ENCODE assay signal across 18 mouse cellular contexts in genomic region chr13:44171639-44172038, GRCm38 (mm10).
"Had no signal": no experiment of that assay in that cellular context is flagged by ENCODE, and none has a peak within 500 bp of the region (broad histone marks: within the 10 kb centered on the region; RNA-seq: fewer than 3 reads in every experiment).

No protein-coding gene starts in this region.

- ATAC-seq: liver, embryonic 12.5 days had no signal

- H3K36me3 ChIP-seq: kidney, embryonic 15.5 days; limb, embryonic 10.5 days; limb, embryonic 13.5 days; liver, embryonic 12.5 days; liver, embryonic 15.5 days; lung, embryonic 15.5 days; midbrain, embryonic 10.5 days; stomach, embryonic 15.5 days had no signal

- H3K27me3 ChIP-seq: kidney, embryonic 15.5 days; limb, embryonic 13.5 days; liver, embryonic 12.5 days; liver, embryonic 15.5 days; lung, embryonic 15.5 days had no signal

- H3K27ac ChIP-seq: kidney, embryonic 15.5 days; limb, embryonic 10.5 days; limb, embryonic 13.5 days; liver, embryonic 12.5 days; liver, embryonic 15.5 days; lung, embryonic 15.5 days; midbrain, embryonic 10.5 days; stomach, embryonic 15.5 days had no signal

- H3K9me3 ChIP-seq: kidney, embryonic 15.5 days; limb, embryonic 10.5 days; limb, embryonic 13.5 days; liver, embryonic 12.5 days; liver, embryonic 15.5 days; lung, embryonic 15.5 days; midbrain, embryonic 10.5 days; stomach, embryonic 15.5 days had no signal

- H3K4me2 ChIP-seq: kidney, embryonic 15.5 days; limb, embryonic 13.5 days; liver, embryonic 12.5 days; liver, embryonic 15.5 days; lung, embryonic 15.5 days; stomach, embryonic 15.5 days had no signal

- H3K4me3 ChIP-seq: kidney, embryonic 15.5 days; limb, embryonic 10.5 days; limb, embryonic 13.5 days; liver, embryonic 12.5 days; liver, embryonic 15.5 days; lung, embryonic 15.5 days; megakaryocyte, embryonic 14.5 days; midbrain, embryonic 10.5 days; stomach, embryonic 15.5 days had no signal

- H3K4me1 ChIP-seq: limb, embryonic 10.5 days; liver, embryonic 15.5 days; midbrain, embryonic 10.5 days had no signal

- DNase-seq: kidney, adult 8-10 months; kidney, postnatal 14 days; kidney, postnatal 4 days; liver; lung, adult 18-20 months; lung, postnatal 10 days; lung, postnatal 36 days; midbrain, embryonic 14.5 days; thymus, postnatal 25 days had no signal

- H3K9ac ChIP-seq: kidney, embryonic 15.5 days; limb, embryonic 13.5 days; liver, embryonic 12.5 days; liver, embryonic 15.5 days; lung, embryonic 15.5 days; stomach, embryonic 15.5 days had no signal
